ENCODE assay signal across 8 mouse cellular contexts in the genomic region with DNA sequence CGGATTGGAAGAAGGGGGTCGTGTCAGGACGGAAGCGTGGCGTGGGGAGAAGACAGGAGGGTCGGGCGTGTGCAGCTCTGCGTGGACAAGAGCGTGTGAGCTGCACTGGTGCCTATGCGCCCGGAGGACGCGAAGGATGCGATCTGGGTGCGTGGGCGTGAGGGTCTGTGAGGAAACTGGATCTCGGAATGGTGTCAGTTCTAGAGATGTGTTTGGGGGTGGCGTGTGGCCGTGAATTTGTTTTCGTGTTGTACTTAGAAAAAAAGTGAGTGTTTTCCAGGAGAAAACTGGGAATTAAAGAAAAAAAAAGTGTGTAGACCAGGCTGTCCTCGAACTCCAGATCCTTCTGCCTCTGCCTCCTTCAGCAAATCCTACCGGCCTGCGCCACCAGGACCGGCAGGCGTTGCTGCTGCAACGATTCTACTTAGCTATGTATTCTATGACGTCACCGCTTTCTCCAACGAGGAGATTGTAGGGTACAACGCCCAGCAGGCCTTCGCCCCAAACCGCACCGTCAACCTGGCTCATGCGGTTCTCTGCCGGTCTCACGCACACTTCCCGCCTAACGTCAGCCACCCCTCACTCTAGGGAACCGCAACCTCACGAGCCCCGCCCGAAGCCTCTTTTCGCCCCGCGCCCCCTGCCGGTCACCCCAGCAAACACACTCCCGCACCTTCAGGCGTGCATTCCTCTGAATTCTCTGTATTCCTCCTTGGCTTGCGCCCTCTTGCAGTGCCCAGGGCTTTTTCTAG. TPM values are rescaled to one million over a fixed set of nuclear protein-coding genes. Genes with fewer than 3 reads are reported as not detected.
DNase-seq lines count a peak whose midpoint lies in the region; ATAC-seq lines count a peak whose summit lies in the region.
"Not testable (repeated sequence)": the region's sequence is repeated elsewhere in the genome, so short reads cannot be mapped to it uniquely, and the experiment has no call there.

No protein-coding gene starts in this region.

- not testable (repeated sequence) for H3K9me3 ChIP-seq in megakaryocyte, embryonic 14.5 days

- H3K27me3 ChIP-seq in megakaryocyte, embryonic 14.5 days (replicated peaks) = not testable (repeated sequence)

- peaks cover 55% of the 10 kb centered on the region for H3K4me1 ChIP-seq in megakaryocyte, embryonic 14.5 days

- H3K36me3 ChIP-seq in megakaryocyte, embryonic 14.5 days (replicated peaks; ENCODE audit: low read length) = not testable (repeated sequence)

- H3K4me3 ChIP-seq in megakaryocyte, embryonic 14.5 days (replicated peaks) = peak overlapping the region; percentile 93

- peak; percentile 64 for DNase-seq in adipocyte (ENCODE audit: low spot score)
- DNase-seq in embryo, embryonic 10.5 days (ENCODE audit: low spot score) = peak; percentile 92
- peak; percentile 66 for DNase-seq in gastrocnemius, postnatal 14 days
- peak; percentile 78 to 93 for DNase-seq in left cerebral cortex, adult 9 months (ENCODE audit: low spot score in 2 of 2)
- peak; percentile 91 to 92 for DNase-seq in right cerebral cortex, adult 2 months (ENCODE audit: low spot score in 2 of 2)
- DNase-seq in urinary bladder, postnatal 10 days (ENCODE audit: low spot score) = peak; percentile 44

- peak; percentile 41 for ATAC-seq in inflammation-experienced regulatory T-cells, adult 6 months

- intact Hi-C loops in gastrocnemius, postnatal 14 days (cut with DNase I; ENCODE audit: low total_unique reads) = not testable (repeated sequence)

RNA-seq across cellular contexts. Expression of a gene that starts 10.3 kb away (rescaled TPM):
- total RNA-seq in gastrocnemius, postnatal 14 days (2021) = under 1 TPM in 1 of 2 experiments, not detected in 1; 0.14 TPM
- under 1 TPM; 0.33 to 0.67 (median 0.34) TPM for polyA plus RNA-seq in inflammation-experienced regulatory T-cells, adult 6 months (2017; shearing (Covaris generic))
- not detected in 2 replicates for polyA plus RNA-seq in megakaryocyte, embryonic 14.5 days (2012; ENCODE audit: insufficient read depth, low replicate concordance)

RNA-seq across cellular contexts. Expression of a gene that starts 26.8 kb away (rescaled TPM):
- not detected for total RNA-seq in gastrocnemius, postnatal 14 days (2021)
- polyA plus RNA-seq in inflammation-experienced regulatory T-cells, adult 6 months (2017; shearing (Covaris generic)) = not detected
- polyA plus RNA-seq in megakaryocyte, embryonic 14.5 days (2012; ENCODE audit: insufficient read depth, low replicate concordance) = not detected in 2 replicates

RNA-seq across cellular contexts. Expression of a gene that starts 26.8 kb away (rescaled TPM):
- total RNA-seq in gastrocnemius, postnatal 14 days (2021) = not detected
- polyA plus RNA-seq in inflammation-experienced regulatory T-cells, adult 6 months (2017; shearing (Covaris generic)) = under 1 TPM in 1 of 3 experiments, not detected in 2; 0.79 TPM
- polyA plus RNA-seq in megakaryocyte, embryonic 14.5 days (2012; ENCODE audit: insufficient read depth, low replicate concordance) = not detected in 2 replicates

Comparison
In these comparisons a context has a peak if more than half of its experiments do, and no peak if none do; other contexts are left out.
1. Peak in every context shown above with its lines: DNase-seq, ATAC-seq and H3K4me3 ChIP-seq.